Mouse (Mus musculus): Measurements from ENCODE around the gene Hoxb5.

Gene Hoxb5

GRCm38 (mm10) chr11:96354376-96354775 lies 51.2 kb downstream of the Hoxb5 start:
- DNase-seq (ENCODE audit: low spot score in 2 of 2) = no peak

GRCm38 (mm10) chr11:96354801-96355311 lies 51.7 kb downstream of the Hoxb5 start:
- no peak for DNase-seq (ENCODE audit: low spot score in 2 of 2)

All from cerebellum, postnatal 4 days (tissue).